ENCODE assay signal across 26 mouse cellular contexts in the genomic region with DNA sequence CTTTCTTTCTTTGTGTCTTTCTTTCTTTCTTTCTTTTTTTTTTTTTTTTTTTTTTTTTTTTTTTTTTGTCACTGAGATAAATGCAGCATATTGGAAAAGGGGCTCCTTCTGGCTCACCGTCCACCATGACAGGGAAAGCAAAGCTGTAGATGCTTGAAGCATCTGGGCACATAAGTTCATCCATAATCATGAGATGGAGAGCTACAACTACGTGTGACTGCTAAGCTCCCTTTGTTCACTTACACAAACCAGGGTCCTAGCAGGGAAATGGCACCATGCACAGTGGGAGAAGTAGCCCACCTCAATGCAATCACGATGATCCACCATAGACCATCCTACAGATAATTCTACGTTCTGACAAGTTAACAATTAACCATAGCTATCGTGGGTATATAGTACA.
"Had no signal": no experiment of that assay in that cellular context is flagged by ENCODE, and none has a peak within 500 bp of the region (broad histone marks: within the 10 kb centered on the region; RNA-seq: fewer than 3 reads in every experiment).

No protein-coding gene starts in this region.

- DNase-seq: gastrocnemius, adult 2 months; gastrocnemius, postnatal 14 days; gastrocnemius, postnatal 36 days; heart, adult 18-20 months; heart, postnatal 10 days; kidney, adult 11 months; kidney, adult 2 months; kidney, adult 9 months; kidney, postnatal 25 days; kidney, postnatal 4 days; left cerebral cortex, postnatal 4 days; lung, adult 18-20 months had no signal

- H3K9ac ChIP-seq: heart, embryonic 12.5 days; hindbrain, embryonic 12.5 days; hindbrain, embryonic 15.5 days; kidney, embryonic 15.5 days; limb, embryonic 13.5 days; limb, embryonic 15.5 days; liver, embryonic 12.5 days; liver, embryonic 14.5 days had no signal

- H3K27ac ChIP-seq: gastrocnemius, adult 2 months; heart, embryonic 10.5 days; hindbrain, embryonic 12.5 days; hindbrain, embryonic 15.5 days; hindbrain, postnatal 0 days; kidney, embryonic 15.5 days; kidney, postnatal 0 days; layer of hippocampus, adult 2 months; left cerebral cortex, adult 2 months; limb, embryonic 13.5 days; limb, embryonic 15.5 days; liver, embryonic 12.5 days; liver, embryonic 14.5 days had no signal

- H3K36me3 ChIP-seq: heart, embryonic 10.5 days; heart, embryonic 12.5 days; hindbrain, embryonic 12.5 days; hindbrain, embryonic 15.5 days; kidney, embryonic 15.5 days; limb, embryonic 13.5 days; limb, embryonic 15.5 days; liver, embryonic 12.5 days had no signal

- H3K4me3 ChIP-seq: gastrocnemius, adult 2 months; heart, embryonic 10.5 days; heart, embryonic 12.5 days; hindbrain, embryonic 12.5 days; hindbrain, embryonic 15.5 days; kidney, embryonic 15.5 days; layer of hippocampus, adult 2 months; left cerebral cortex, adult 2 months; limb, embryonic 13.5 days; limb, embryonic 15.5 days; liver, embryonic 12.5 days had no signal

- ATAC-seq: hindbrain, postnatal 0 days; intestine, embryonic 16.5 days; liver, embryonic 12.5 days had no signal

- H3K4me1 ChIP-seq: heart, embryonic 10.5 days; heart, embryonic 12.5 days; hindbrain, embryonic 12.5 days; hindbrain, embryonic 15.5 days; kidney, embryonic 15.5 days; limb, embryonic 13.5 days; limb, embryonic 15.5 days; liver, embryonic 12.5 days had no signal

- H3K9me3 ChIP-seq: heart, embryonic 10.5 days; heart, embryonic 12.5 days; hindbrain, embryonic 12.5 days; hindbrain, embryonic 15.5 days; kidney, embryonic 15.5 days; limb, embryonic 13.5 days; limb, embryonic 15.5 days; liver, embryonic 12.5 days had no signal

- H3K27me3 ChIP-seq: heart, embryonic 12.5 days; hindbrain, embryonic 12.5 days; hindbrain, embryonic 15.5 days; kidney, embryonic 15.5 days; limb, embryonic 13.5 days; limb, embryonic 15.5 days; liver, embryonic 12.5 days had no signal

- H3K4me2 ChIP-seq: heart, embryonic 12.5 days; hindbrain, embryonic 12.5 days; hindbrain, embryonic 15.5 days; kidney, embryonic 15.5 days; limb, embryonic 13.5 days; limb, embryonic 15.5 days; liver, embryonic 12.5 days had no signal
